Mouse (Mus musculus): Measurements from ENCODE around the gene Fam53b. TPM values are rescaled to one million over a fixed set of nuclear protein-coding genes. Genes with fewer than 3 reads are reported as not detected.

The Fam53b gene
- total and polyA plus RNA-seq, 3 experiments: 15.6 to 30.9 (median 22.1) TPM

DNA sequence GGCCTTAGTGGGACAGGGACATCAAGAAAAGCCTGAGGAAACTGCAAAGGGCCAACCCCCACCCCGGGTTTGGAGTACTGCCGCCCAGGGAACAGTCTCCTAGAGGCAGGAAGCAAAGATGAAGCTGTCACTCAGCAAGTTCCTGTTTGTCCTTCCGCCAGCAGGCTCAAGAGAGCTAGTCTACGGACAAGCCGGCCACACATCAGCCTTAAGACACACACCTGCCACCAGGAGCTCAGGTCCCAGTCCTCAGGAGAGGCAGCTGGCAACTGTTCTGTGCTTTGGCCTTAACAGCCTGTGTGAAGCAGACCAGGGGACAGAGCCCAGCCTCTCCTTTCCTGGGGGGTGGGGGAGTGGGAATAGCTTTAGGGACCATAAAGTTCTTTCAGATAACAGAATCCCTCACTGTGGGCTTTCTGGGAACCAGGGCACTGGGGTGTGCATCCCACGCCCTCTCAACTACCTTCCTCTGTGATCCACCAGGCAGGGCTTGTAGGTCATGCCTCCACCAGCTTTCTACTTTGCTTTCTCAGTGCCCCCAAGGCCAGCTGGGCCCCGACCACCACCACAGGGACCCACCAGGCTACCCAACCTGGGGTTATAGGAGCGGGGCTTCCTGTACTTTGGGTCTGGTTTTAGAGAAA lies 100.1 kb downstream of the Fam53b start:
- H3K4me3 ChIP-seq (replicated peaks in 1 of 3; ENCODE audit: low read depth in 2 of 3, low read length in 2 of 3, poor library complexity in 1 of 3): no peak overlapping the region
- TF ChIP-seq CTCF (conservative IDR thresholded peaks at IDR 0.05 in 1 of 2, IDR thresholded peaks at IDR 0.05 in 1 of 2; ENCODE audit: low read depth in 2 of 2, low read length in 2 of 2): no peak
- TF ChIP-seq TBP (conservative IDR thresholded peaks at IDR 0.05; ENCODE audit: low read depth, low read length): no peak
- TF ChIP-seq USF2 (conservative IDR thresholded peaks at IDR 0.05; ENCODE audit: low read depth, low read length): no peak
- no peak for TF ChIP-seq E2F4 (IDR thresholded peaks at IDR 0.05; ENCODE audit: insufficient replicate concordance, low read depth, low read length)
- TF ChIP-seq ETS1 (conservative IDR thresholded peaks at IDR 0.05; ENCODE audit: low read depth, low read length): no peak
- TF ChIP-seq MAFK (IDR thresholded peaks at IDR 0.05; ENCODE audit: insufficient replicate concordance, low read length): no peak
- no peak for TF ChIP-seq MAZ (IDR thresholded peaks at IDR 0.05; ENCODE audit: low read depth, low read length)
- TF ChIP-seq MEF2A (IDR thresholded peaks at IDR 0.05; ENCODE audit: borderline replicate concordance, low read depth, low read length): no peak
- no peak for TF ChIP-seq JUND (conservative IDR thresholded peaks at IDR 0.05; ENCODE audit: low read depth, low read length)
- TF ChIP-seq SIN3A (IDR thresholded peaks at IDR 0.05; ENCODE audit: low read length): no peak
- TF ChIP-seq CHD2 (IDR thresholded peaks at IDR 0.05; ENCODE audit: low read length): no peak
- no peak for TF ChIP-seq HCFC1 (IDR thresholded peaks at IDR 0.05; ENCODE audit: low read depth, low read length)
- no peak for TF ChIP-seq BHLHE40 (IDR thresholded peaks at IDR 0.05; ENCODE audit: low read depth, low read length)
- no peak for TF ChIP-seq JUN (IDR thresholded peaks at IDR 0.05; ENCODE audit: insufficient read depth, low read depth, low read length)
- TF ChIP-seq IRF4 (IDR thresholded peaks at IDR 0.05; ENCODE audit: low read depth, low read length): no peak
- TF ChIP-seq NELFE (IDR thresholded peaks at IDR 0.05; ENCODE audit: low read depth, low read length): no peak
- no peak for TF ChIP-seq MXI1 (IDR thresholded peaks at IDR 0.05; ENCODE audit: low read depth, low read length)
- no peak for TF ChIP-seq KAT2A (IDR thresholded peaks at IDR 0.05; ENCODE audit: insufficient replicate concordance, low read length)
- no peak overlapping the region for H3K9ac ChIP-seq (ENCODE audit: insufficient read depth, low read depth)
- H3K27ac ChIP-seq (ENCODE audit: insufficient read depth, low read depth): no peak overlapping the region
- no peak overlapping the region for H3K4me2 ChIP-seq (ENCODE audit: insufficient read depth, low read depth, poor library complexity, severe bottlenecking)
- no peaks in the 10 kb centered on the region for H3K79me2 ChIP-seq (replicated peaks; ENCODE audit: control insufficient read depth, extremely low read depth, insufficient read depth, poor library complexity, severe bottlenecking)
- H3K9me3 ChIP-seq (replicated peaks; ENCODE audit: low read length): no peaks in the 10 kb centered on the region
- H3K36me3 ChIP-seq (replicated peaks in 1 of 2; ENCODE audit: control insufficient read depth in 1 of 2, insufficient read depth in 1 of 2, low read length in 1 of 2): peaks cover 35 to 67% of the 10 kb centered on the region in 2 experiments
- H3K27me3 ChIP-seq (replicated peaks): no peaks in the 10 kb centered on the region
- dilution Hi-C loops (cut with MboI; ENCODE audit: extremely low pct_ligation_motif_present, extremely low pct_unique_long_range_greater_than_20kb, low sequenced_read_pairs) (no loop called here), in situ Hi-C loops (cut with MboI; ENCODE audit: low pct_ligation_motif_present, low pct_unique_long_range_greater_than_20kb, low sequenced_read_pairs) (no loop called here)
- no peak for DNase-seq (ENCODE audit: extremely low read depth)
- H3K4me1 ChIP-seq (ENCODE audit: control insufficient read depth in 1 of 2, insufficient read depth in 2 of 2): peaks cover 8 to 49% of the 10 kb centered on the region in 2 experiments

DNA sequence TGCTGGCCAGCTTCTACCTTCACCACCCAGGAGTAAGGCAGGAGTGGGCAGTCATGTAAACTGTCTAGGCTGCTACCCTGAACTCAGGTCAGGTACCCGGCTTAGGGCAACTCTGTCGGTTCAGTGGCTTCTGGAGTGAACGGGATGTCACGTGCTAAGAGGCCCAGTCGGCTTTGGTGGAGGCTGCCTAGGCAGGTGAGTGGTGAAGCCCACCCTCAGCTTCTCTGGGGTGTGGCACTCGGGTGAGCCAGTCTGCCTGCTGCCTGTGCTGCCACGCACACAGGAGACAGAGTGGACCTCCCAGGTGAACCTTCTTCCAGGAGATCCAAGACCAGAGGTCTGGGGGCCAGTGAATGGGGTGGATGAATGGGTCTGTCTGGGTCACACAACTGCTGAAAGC lies 100.7 kb downstream of the Fam53b start:
- Histone ChIP-seq H3K27ac (ENCODE audit: insufficient read depth, low read depth) (no peak overlapping the region), H3K4me1 (ENCODE audit: control insufficient read depth in 1 of 2, insufficient read depth in 2 of 2) (peaks cover 4 to 43% of the 10 kb centered on the region in 2 experiments; a peak in 2 of 4 replicates), H3K9me3 (replicated peaks; ENCODE audit: low read length) (no peaks in the 10 kb centered on the region), H3K4me2 (ENCODE audit: insufficient read depth, low read depth, poor library complexity, severe bottlenecking) (no peak overlapping the region), H3K36me3 (replicated peaks in 1 of 2; ENCODE audit: control insufficient read depth in 1 of 2, insufficient read depth in 1 of 2, low read length in 1 of 2) (peaks cover 35 to 62% of the 10 kb centered on the region in 2 experiments), H3K4me3 (replicated peaks in 1 of 3; ENCODE audit: low read depth in 2 of 3, low read length in 2 of 3, poor library complexity in 1 of 3) (no peak overlapping the region), H3K9ac (ENCODE audit: insufficient read depth, low read depth) (no peak overlapping the region), H3K79me2 (replicated peaks; ENCODE audit: control insufficient read depth, extremely low read depth, insufficient read depth, poor library complexity, severe bottlenecking) (no peaks in the 10 kb centered on the region), H3K27me3 (replicated peaks) (no peaks in the 10 kb centered on the region)
- in situ Hi-C loops (cut with MboI; ENCODE audit: low pct_ligation_motif_present, low pct_unique_long_range_greater_than_20kb, low sequenced_read_pairs): no loop called here
- DNase-seq (ENCODE audit: extremely low read depth): no peak
- dilution Hi-C loops (cut with MboI; ENCODE audit: extremely low pct_ligation_motif_present, extremely low pct_unique_long_range_greater_than_20kb, low sequenced_read_pairs): no loop called here
- no peak for TF ChIP-seq MAFK (IDR thresholded peaks at IDR 0.05; ENCODE audit: insufficient replicate concordance, low read length)
- TF ChIP-seq UBTF (IDR thresholded peaks at IDR 0.05; ENCODE audit: low read depth, low read length): no peak
- TF ChIP-seq ZMIZ1 (IDR thresholded peaks at IDR 0.05; ENCODE audit: low read depth, low read length): no peak
- TF ChIP-seq JUND (conservative IDR thresholded peaks at IDR 0.05; ENCODE audit: low read depth, low read length): no peak
- TF ChIP-seq PAX5 (IDR thresholded peaks at IDR 0.05; ENCODE audit: low read length): no peak
- TF ChIP-seq IRF4 (IDR thresholded peaks at IDR 0.05; ENCODE audit: low read depth, low read length): no peak
- TF ChIP-seq ZC3H11A (IDR thresholded peaks at IDR 0.05; ENCODE audit: low read depth, low read length): no peak
- no peak for TF ChIP-seq SMC3 (IDR thresholded peaks at IDR 0.05; ENCODE audit: low read depth, low read length)
- TF ChIP-seq ZKSCAN1 (IDR thresholded peaks at IDR 0.05; ENCODE audit: borderline replicate concordance, low read depth, low read length): no peak
- TF ChIP-seq NRF1 (IDR thresholded peaks at IDR 0.05; ENCODE audit: low read depth, low read length): no peak
- no peak for TF ChIP-seq RCOR1 (conservative IDR thresholded peaks at IDR 0.05; ENCODE audit: low read depth, low read length)
- no peak for TF ChIP-seq TCF12 (IDR thresholded peaks at IDR 0.05; ENCODE audit: low read depth, low read length)
- TF ChIP-seq GABPA (IDR thresholded peaks at IDR 0.05; ENCODE audit: insufficient replicate concordance, low read depth, low read length): no peak

All from CH12.LX (cell line).